Mouse (Mus musculus): ENCODE measurements around the gene Acsl3. TPM values are rescaled to one million over a fixed set of nuclear protein-coding genes. Genes with fewer than 3 reads are reported as not detected.

Acsl3 gene
- polyA plus RNA-seq, 1 experiment from 2014 or later, result 55.2 TPM

GRCm38 (mm10) chr1:78698138-78698537 lies 40.5 kb downstream of the Acsl3 start:
- 55% methylated on average over 6 of the region's 6 CpGs for WGBS
- no peaks in the 10 kb centered on the region for H3K27me3 ChIP-seq (ENCODE audit: insufficient read depth, low read length)
- no peak overlapping the region for H3K4me3 ChIP-seq (replicated peaks; ENCODE audit: low read depth, low read length)
- 0 out of 2 replicates have a peak, but pooled peaks cover 30% of the 10 kb centered on the region for H3K36me3 ChIP-seq (ENCODE audit: insufficient read depth, low read length)
- H3K4me2 ChIP-seq (ENCODE audit: low read length), result no peak overlapping the region
- no peak overlapping the region for H3K27ac ChIP-seq
- no peak for ATAC-seq (replicated peaks; ENCODE audit: low FRiP score, low read depth)
- no peak overlapping the region for H3K9ac ChIP-seq (ENCODE audit: low read depth, low read length)
- no peaks in the 10 kb centered on the region for H3K4me1 ChIP-seq (replicated peaks; ENCODE audit: insufficient read depth, low read length)
- no peaks in the 10 kb centered on the region for H3K9me3 ChIP-seq (replicated peaks; ENCODE audit: low read length)
- DNase-seq (ENCODE audit: low spot score), result no peak
- TF ChIP-seq CTCF (IDR thresholded peaks at IDR 0.05; ENCODE audit: low read depth), result no peak

DNA sequence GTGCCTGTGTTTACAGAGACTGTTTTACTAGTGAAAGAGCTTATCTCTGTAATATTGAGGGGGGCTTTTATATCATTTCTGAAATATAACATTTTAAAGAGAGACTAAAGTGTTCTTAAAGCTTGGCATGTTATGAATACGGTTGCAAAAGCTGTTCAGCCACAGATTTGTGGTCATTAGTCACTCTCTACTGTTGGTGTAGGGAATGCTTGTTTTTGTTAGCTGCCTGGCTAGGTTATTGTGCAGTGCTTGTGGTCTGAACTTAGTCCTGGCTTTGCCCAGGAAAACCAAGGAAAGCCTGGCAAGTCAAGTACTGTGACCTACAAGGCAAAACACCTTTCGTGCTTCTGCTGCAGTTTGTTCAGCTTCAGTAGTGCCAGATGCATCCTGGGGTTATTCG lies 44.1 kb downstream of the Acsl3 start:
- DNase-seq (ENCODE audit: low spot score) (no peak), ATAC-seq (replicated peaks; ENCODE audit: low FRiP score, low read depth) (no peak)
- Histone ChIP-seq H3K9me3 (replicated peaks; ENCODE audit: low read length) (no peaks in the 10 kb centered on the region), H3K4me1 (replicated peaks; ENCODE audit: insufficient read depth, low read length) (no peaks in the 10 kb centered on the region), H3K4me3 (replicated peaks; ENCODE audit: low read depth, low read length) (no peak overlapping the region), H3K36me3 (ENCODE audit: insufficient read depth, low read length) (peaks cover 28% of the 10 kb centered on the region), H3K9ac (ENCODE audit: low read depth, low read length) (no peak overlapping the region), H3K4me2 (ENCODE audit: low read length) (no peak overlapping the region), H3K27me3 (ENCODE audit: insufficient read depth, low read length) (no peaks in the 10 kb centered on the region), H3K27ac (no peak overlapping the region)
- 84% methylated on average over 3 of the region's 3 CpGs for WGBS
- TF ChIP-seq CTCF (IDR thresholded peaks at IDR 0.05; ENCODE audit: low read depth), result no peak

DNA sequence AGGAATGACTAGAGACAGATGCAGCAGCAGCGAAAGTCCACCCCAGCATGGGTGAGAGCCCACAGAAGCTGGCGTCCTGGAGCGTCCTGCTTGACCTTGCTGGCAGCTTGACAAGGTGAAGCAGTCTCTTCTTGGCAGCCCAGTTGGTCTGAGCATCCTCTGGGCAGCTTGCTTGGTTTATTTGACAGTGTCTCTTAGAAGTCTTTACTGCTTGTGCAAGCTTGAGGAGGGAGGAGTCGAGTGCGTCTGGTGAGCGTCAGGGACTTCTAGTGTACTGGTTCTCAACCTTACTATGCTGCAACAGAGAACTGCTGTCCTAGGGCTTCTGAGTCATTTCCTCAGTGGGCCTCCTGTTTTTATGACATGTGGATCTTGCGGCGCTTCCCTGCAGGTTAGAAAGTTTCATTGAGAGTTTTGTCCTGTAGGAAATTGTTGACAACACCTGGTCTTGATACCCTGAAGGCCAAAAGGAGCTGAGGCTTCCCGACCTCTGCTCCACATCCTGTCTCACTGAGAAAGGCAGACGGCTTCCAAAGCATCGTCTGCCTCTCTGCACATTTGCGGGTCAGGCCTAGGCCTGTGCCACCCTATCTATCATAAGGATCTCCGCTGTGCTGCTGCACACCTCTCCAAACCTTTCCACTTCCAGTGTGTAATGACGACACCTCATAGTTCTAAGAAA lies 44.8 kb downstream of the Acsl3 start:
- Histone ChIP-seq H3K4me3 (replicated peaks; ENCODE audit: low read depth, low read length) (no peak overlapping the region), H3K27ac (no peak overlapping the region), H3K36me3 (ENCODE audit: insufficient read depth, low read length) (peaks cover 23% of the 10 kb centered on the region), H3K9me3 (replicated peaks; ENCODE audit: low read length) (no peaks in the 10 kb centered on the region), H3K4me2 (ENCODE audit: low read length) (no peak overlapping the region), H3K9ac (ENCODE audit: low read depth, low read length) (no peak overlapping the region), H3K4me1 (replicated peaks; ENCODE audit: insufficient read depth, low read length) (no peaks in the 10 kb centered on the region), H3K27me3 (ENCODE audit: insufficient read depth, low read length) (no peaks in the 10 kb centered on the region)
- ATAC-seq (replicated peaks; ENCODE audit: low FRiP score, low read depth), result no peak
- no peak for TF ChIP-seq CTCF (IDR thresholded peaks at IDR 0.05; ENCODE audit: low read depth)
- 60% methylated on average over 14 of the region's 14 CpGs for WGBS
- DNase-seq (ENCODE audit: low spot score), result no peak

GRCm38 (mm10) chr1:78702964-78703285 lies 45.3 kb downstream of the Acsl3 start:
- Histone ChIP-seq H3K9me3 (replicated peaks; ENCODE audit: low read length) (no peaks in the 10 kb centered on the region), H3K27me3 (ENCODE audit: insufficient read depth, low read length) (no peaks in the 10 kb centered on the region), H3K9ac (ENCODE audit: low read depth, low read length) (no peak overlapping the region), H3K36me3 (ENCODE audit: insufficient read depth, low read length) (peaks cover 23% of the 10 kb centered on the region), H3K4me1 (replicated peaks; ENCODE audit: insufficient read depth, low read length) (no peaks in the 10 kb centered on the region), H3K4me2 (ENCODE audit: low read length) (no peak overlapping the region), H3K27ac (no peak overlapping the region), H3K4me3 (replicated peaks; ENCODE audit: low read depth, low read length) (no peak overlapping the region)
- DNase-seq (ENCODE audit: low spot score) (no peak), ATAC-seq (replicated peaks; ENCODE audit: low FRiP score, low read depth) (no peak)
- 73% methylated on average over 2 of the region's 2 CpGs for WGBS
- TF ChIP-seq CTCF (IDR thresholded peaks at IDR 0.05; ENCODE audit: low read depth), result no peak

GRCm38 (mm10) chr1:78706338-78706737 lies 48.7 kb downstream of the Acsl3 start:
- ATAC-seq (replicated peaks; ENCODE audit: low FRiP score, low read depth) (no peak), DNase-seq (ENCODE audit: low spot score) (peak; percentile 61)
- Histone ChIP-seq H3K36me3 (ENCODE audit: insufficient read depth, low read length) (peaks cover 14% of the 10 kb centered on the region), H3K9ac (ENCODE audit: low read depth, low read length) (no peak overlapping the region), H3K27ac (no peak overlapping the region), H3K27me3 (ENCODE audit: insufficient read depth, low read length) (no peaks in the 10 kb centered on the region), H3K4me1 (replicated peaks; ENCODE audit: insufficient read depth, low read length) (no peaks in the 10 kb centered on the region), H3K9me3 (replicated peaks; ENCODE audit: low read length) (no peaks in the 10 kb centered on the region), H3K4me2 (ENCODE audit: low read length) (no peak overlapping the region), H3K4me3 (replicated peaks; ENCODE audit: low read depth, low read length) (no peak overlapping the region)
- 64% methylated on average over 10 of the region's 10 CpGs for WGBS
- TF ChIP-seq CTCF (IDR thresholded peaks at IDR 0.05; ENCODE audit: low read depth), result no peak

GRCm38 (mm10) chr1:78707280-78707679 lies 49.7 kb downstream of the Acsl3 start:
- Histone ChIP-seq H3K4me3 (replicated peaks; ENCODE audit: low read depth, low read length) (no peak overlapping the region), H3K9me3 (replicated peaks; ENCODE audit: low read length) (no peaks in the 10 kb centered on the region), H3K4me1 (replicated peaks; ENCODE audit: insufficient read depth, low read length) (no peaks in the 10 kb centered on the region), H3K27me3 (ENCODE audit: insufficient read depth, low read length) (no peaks in the 10 kb centered on the region), H3K36me3 (ENCODE audit: insufficient read depth, low read length) (peaks cover 7% of the 10 kb centered on the region), H3K27ac (no peak overlapping the region), H3K4me2 (ENCODE audit: low read length) (no peak overlapping the region), H3K9ac (ENCODE audit: low read depth, low read length) (no peak overlapping the region)
- ATAC-seq (replicated peaks; ENCODE audit: low FRiP score, low read depth) (no peak), DNase-seq (ENCODE audit: low spot score) (peak; percentile 21)
- TF ChIP-seq CTCF (IDR thresholded peaks at IDR 0.05; ENCODE audit: low read depth), result peak; percentile 53
- 69% methylated on average over 4 of the region's 4 CpGs for WGBS

DNA sequence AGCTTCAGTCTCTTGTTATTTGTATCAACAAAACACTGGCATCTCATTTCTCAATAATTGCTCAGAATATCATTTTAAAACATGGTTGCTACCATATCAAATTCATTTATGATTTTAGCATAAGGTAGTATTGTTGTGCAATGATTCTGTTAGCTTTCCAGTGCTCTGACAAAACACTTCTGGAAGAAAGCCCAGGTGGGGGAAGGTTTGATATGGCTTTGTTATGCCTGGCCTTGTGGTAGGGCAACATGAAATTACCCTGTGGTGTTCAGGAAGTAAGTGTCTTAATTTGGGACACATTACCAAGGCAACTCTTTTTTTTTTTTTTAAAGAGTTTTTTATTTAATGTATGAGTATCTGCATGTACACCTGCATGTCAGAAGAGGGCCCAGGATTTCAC lies 52.4 kb downstream of the Acsl3 start:
- ATAC-seq (replicated peaks; ENCODE audit: low FRiP score, low read depth) (no peak), DNase-seq (ENCODE audit: low spot score) (no peak)
- no peaks in the 10 kb centered on the region for H3K9me3 ChIP-seq (replicated peaks; ENCODE audit: low read length)
- no peaks in the 10 kb centered on the region for H3K36me3 ChIP-seq (ENCODE audit: insufficient read depth, low read length)
- no peaks in the 10 kb centered on the region for H3K27me3 ChIP-seq (ENCODE audit: insufficient read depth, low read length)
- no peaks in the 10 kb centered on the region for H3K4me1 ChIP-seq (replicated peaks; ENCODE audit: insufficient read depth, low read length)
- H3K4me3 ChIP-seq (replicated peaks; ENCODE audit: low read depth, low read length), result no peak overlapping the region
- H3K27ac ChIP-seq, result no peak overlapping the region
- no peak for TF ChIP-seq CTCF (IDR thresholded peaks at IDR 0.05; ENCODE audit: low read depth)
- H3K9ac ChIP-seq (ENCODE audit: low read depth, low read length), result no peak overlapping the region
- no peak overlapping the region for H3K4me2 ChIP-seq (ENCODE audit: low read length)
